In the genomic region with DNA sequence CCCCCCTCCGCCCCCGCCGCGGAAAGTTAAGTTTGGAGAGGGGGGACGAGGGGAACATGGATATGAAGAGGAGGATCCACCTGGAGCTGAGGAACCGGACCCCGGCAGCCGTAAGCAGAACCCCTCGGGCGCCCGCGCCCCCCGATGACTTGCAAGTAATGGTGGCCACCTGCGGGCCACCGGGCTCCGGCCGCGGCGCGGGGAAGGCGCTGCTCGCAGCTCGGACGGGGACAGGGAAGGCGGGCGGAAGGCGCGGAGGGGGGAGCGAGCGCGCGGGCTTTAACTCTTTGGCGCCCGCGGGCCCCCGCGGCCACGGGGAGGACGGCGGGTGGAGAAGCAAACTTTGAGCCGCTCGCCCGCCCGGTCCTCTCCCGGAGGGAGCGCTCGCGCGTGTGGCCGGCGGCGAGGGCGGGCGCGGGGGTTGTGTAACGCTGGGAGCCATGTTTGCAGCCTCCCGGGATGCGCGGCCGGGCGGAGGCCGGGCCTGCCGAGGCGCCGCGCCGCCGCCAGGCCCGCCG, we compare ENCODE assay signal across 8 mouse cellular contexts. TPM values are rescaled to one million over a fixed set of nuclear protein-coding genes. Genes with fewer than 3 reads are reported as not detected.
DNase-seq lines count a peak whose midpoint lies in the region; ATAC-seq and TF ChIP-seq lines count a peak whose summit lies in the region.

No protein-coding gene starts in this region.

- no peak for TF ChIP-seq POLR2A in ES-Bruce4 (IDR thresholded peaks at IDR 0.05; ENCODE audit: insufficient read depth, low read length)

- no peaks in the 10 kb centered on the region for H3K27me3 ChIP-seq in ES-Bruce4 (ENCODE audit: control insufficient read depth, insufficient read depth, low read length, poor library complexity, severe bottlenecking)
- H3K27me3 ChIP-seq in hindbrain, embryonic 11.5 days (ENCODE audit: control insufficient read depth, insufficient read depth, low read length): no peaks in the 10 kb centered on the region

- H3K36me3 ChIP-seq in ES-Bruce4 (ENCODE audit: control insufficient read depth, insufficient read depth, low read length, poor library complexity, severe bottlenecking): peaks cover 11% of the 10 kb centered on the region
- H3K36me3 ChIP-seq in hindbrain, embryonic 11.5 days (ENCODE audit: control insufficient read depth, insufficient read depth, low read length): no peaks in the 10 kb centered on the region

- DNase-seq in cerebellum, adult 11 months: peak; percentile 77
- DNase-seq in hindbrain, embryonic 11.5 days (ENCODE audit: low spot score): peak; percentile 79
- DNase-seq in layer of hippocampus, postnatal 10 days (ENCODE audit: low spot score in 2 of 2): peak; percentile 72 to 84
- DNase-seq in lung, postnatal 10 days: peak; percentile 75
- peak; percentile 77 for DNase-seq in retina, postnatal 1 day
- peak; percentile 83 for DNase-seq in thymus, postnatal 36 days

- peak overlapping the region; percentile 80 for H3K4me3 ChIP-seq in ES-Bruce4 (ENCODE audit: low read depth, low read length)
- peak overlapping the region; percentile 88 for H3K4me3 ChIP-seq in hindbrain, embryonic 11.5 days (ENCODE audit: low read depth, low read length)

- peak; percentile 54 for ATAC-seq in frontal cortex, adult (ENCODE audit: low TSS enrichment)
- peak; percentile 45 for ATAC-seq in hindbrain, embryonic 11.5 days (ENCODE audit: low FRiP score)

- H3K9ac ChIP-seq in ES-Bruce4 (ENCODE audit: low read depth, poor library complexity, severe bottlenecking): peak overlapping the region; percentile 100
- H3K9ac ChIP-seq in hindbrain, embryonic 11.5 days (ENCODE audit: low read depth, low read length): peak overlapping the region; percentile 99

- no peak for TF ChIP-seq EP300 in ES-Bruce4 (IDR thresholded peaks at IDR 0.05; ENCODE audit: insufficient read depth, low read depth, low read length)

- no peak for TF ChIP-seq CTCF in ES-Bruce4 (IDR thresholded peaks at IDR 0.05; ENCODE audit: low read depth, low read length)

- WGBS in hindbrain, embryonic 11.5 days: under 1% methylated on average over 25 of the region's 70 CpGs

- peak overlapping the region; percentile 86 for H3K27ac ChIP-seq in ES-Bruce4 (ENCODE audit: insufficient read depth, low read length)
- H3K27ac ChIP-seq in hindbrain, embryonic 11.5 days (ENCODE audit: low read depth, low read length): peak overlapping the region; percentile 98

- H3K9me3 ChIP-seq in ES-Bruce4 (replicated peaks; ENCODE audit: control insufficient read depth, insufficient read depth, low read length, poor library complexity, severe bottlenecking): no peaks in the 10 kb centered on the region
- H3K9me3 ChIP-seq in hindbrain, embryonic 11.5 days (ENCODE audit: control insufficient read depth, low read length): no peaks in the 10 kb centered on the region

- H3K4me1 ChIP-seq in ES-Bruce4 (ENCODE audit: control insufficient read depth, insufficient read depth, low read length): no peaks in the 10 kb centered on the region
- peaks cover 8% of the 10 kb centered on the region for H3K4me1 ChIP-seq in hindbrain, embryonic 11.5 days (replicated peaks; ENCODE audit: control insufficient read depth, insufficient read depth, low read length)

- peak overlapping the region; percentile 89 for H3K4me2 ChIP-seq in hindbrain, embryonic 11.5 days (replicated peaks; ENCODE audit: low read depth, low read length)

RNA-seq across cellular contexts. Expression of gene Anp32b, which starts 0.6 kb away (rescaled TPM):
- polyA plus RNA-seq in ES-Bruce4 (2011; ENCODE audit: insufficient read depth, insufficient read length, low read depth, missing spikeins): 459 and 464 TPM in 2 replicates
- 271 and 285 TPM in 2 replicates for polyA plus RNA-seq in hindbrain, embryonic 11.5 days (2014; fragmentation: Nextera tagmentation; extraction: Ambion mirVana)
- 10 to 100 TPM; 53.5 to 59.3 TPM for total RNA-seq in layer of hippocampus, postnatal 10 days (2021)

RNA-seq across cellular contexts. Expression of gene Nans, which starts 37.7 kb away (rescaled TPM):
- 103 TPM in 2 replicates for polyA plus RNA-seq in ES-Bruce4 (2011; ENCODE audit: insufficient read depth, insufficient read length, low read depth, missing spikeins)
- 79.7 and 88.4 TPM in 2 replicates for polyA plus RNA-seq in hindbrain, embryonic 11.5 days (2014; fragmentation: Nextera tagmentation; extraction: Ambion mirVana)
- total RNA-seq in layer of hippocampus, postnatal 10 days (2021): 10 to 100 TPM; 34.0 to 39.6 TPM

RNA-seq across cellular contexts. Expression of gene Hemgn, which starts 38.0 kb away (rescaled TPM):
- not detected in 2 replicates for polyA plus RNA-seq in ES-Bruce4 (2011; ENCODE audit: insufficient read depth, insufficient read length, low read depth, missing spikeins)
- 16.1 and 22.3 TPM in 2 replicates for polyA plus RNA-seq in hindbrain, embryonic 11.5 days (2014; fragmentation: Nextera tagmentation; extraction: Ambion mirVana)
- not detected for total RNA-seq in layer of hippocampus, postnatal 10 days (2021)

Comparison
In these comparisons a context has a peak if more than half of its experiments do, and no peak if none do; other contexts are left out.
1. Peak in every context shown above with its lines: DNase-seq, ATAC-seq, H3K4me3 ChIP-seq and H3K27ac ChIP-seq.
2. RNA of gene Hemgn, which starts 38.0 kb away (polyA plus RNA-seq): 16.1 to 22.3 TPM in hindbrain, embryonic 11.5 days; not detected in ES-Bruce4; every median in the first group is over 10 times any median in the second.